Mouse (Mus musculus): ENCODE measurements around the gene Lingo1. TPM values are rescaled to one million over a fixed set of nuclear protein-coding genes. Genes with fewer than 3 reads are reported as not detected.

The Lingo1 gene
- polyA plus RNA-seq, 1 experiment, result 0.37 TPM

GRCm38 (mm10) chr9:56581016-56581415, 215.3 kb downstream of the Lingo1 start:
- H3K36me3 ChIP-seq (ENCODE audit: control insufficient read depth, insufficient read depth), result no peaks in the 10 kb centered on the region
- H3K4me3 ChIP-seq (ENCODE audit: insufficient read depth, poor library complexity, severe bottlenecking), result no peak overlapping the region
- TF ChIP-seq USF1 (IDR thresholded peaks at IDR 0.05; ENCODE audit: low read depth) (no peak), MAX (IDR thresholded peaks at IDR 0.05) (no peak), FOSL1 (IDR thresholded peaks at IDR 0.05; ENCODE audit: insufficient read depth, low read length, poor library complexity, severe bottlenecking) (no peak), CTCF (IDR thresholded peaks at IDR 0.05; ENCODE audit: control insufficient read depth, insufficient read depth, insufficient read length) (no peak), CEBPB (IDR thresholded peaks at IDR 0.05; ENCODE audit: low read depth) (no peak), MYOD1 (IDR thresholded peaks at IDR 0.05; ENCODE audit: control insufficient read depth, insufficient read length, low read depth) (no peak), MYOG (IDR thresholded peaks at IDR 0.05; ENCODE audit: control insufficient read depth, extremely low read depth, insufficient read length) (no peak)
- peaks cover 40% of the 10 kb centered on the region for H3K27me3 ChIP-seq (ENCODE audit: control insufficient read depth, insufficient read depth, insufficient read length)
- H3K79me3 ChIP-seq (ENCODE audit: low read depth), result no peaks in the 10 kb centered on the region
- no peak overlapping the region for H3ac ChIP-seq (ENCODE audit: control insufficient read depth, insufficient read length, low read depth)
- H3K79me2 ChIP-seq (ENCODE audit: control insufficient read depth, insufficient read depth), result no peaks in the 10 kb centered on the region

GRCm38 (mm10) chr9:56580101-56580500, 216.2 kb downstream of the Lingo1 start:
- no peaks in the 10 kb centered on the region for H3K36me3 ChIP-seq (ENCODE audit: control insufficient read depth, insufficient read depth)
- H3K4me3 ChIP-seq (ENCODE audit: insufficient read depth, poor library complexity, severe bottlenecking), result no peak overlapping the region
- TF ChIP-seq USF1 (IDR thresholded peaks at IDR 0.05; ENCODE audit: low read depth), result no peak
- TF ChIP-seq MAX (IDR thresholded peaks at IDR 0.05), result no peak
- TF ChIP-seq CTCF (IDR thresholded peaks at IDR 0.05; ENCODE audit: control insufficient read depth, insufficient read depth, insufficient read length), result no peak
- TF ChIP-seq MYOG (IDR thresholded peaks at IDR 0.05; ENCODE audit: control insufficient read depth, extremely low read depth, insufficient read length), result no peak
- no peak for TF ChIP-seq MYOD1 (IDR thresholded peaks at IDR 0.05; ENCODE audit: control insufficient read depth, insufficient read length, low read depth)
- no peak for TF ChIP-seq FOSL1 (IDR thresholded peaks at IDR 0.05; ENCODE audit: insufficient read depth, low read length, poor library complexity, severe bottlenecking)
- TF ChIP-seq CEBPB (IDR thresholded peaks at IDR 0.05; ENCODE audit: low read depth), result no peak
- H3K79me2 ChIP-seq (ENCODE audit: control insufficient read depth, insufficient read depth), result no peaks in the 10 kb centered on the region
- peaks cover 38% of the 10 kb centered on the region for H3K27me3 ChIP-seq (ENCODE audit: control insufficient read depth, insufficient read depth, insufficient read length)
- no peaks in the 10 kb centered on the region for H3K79me3 ChIP-seq (ENCODE audit: low read depth)
- H3ac ChIP-seq (ENCODE audit: control insufficient read depth, insufficient read length, low read depth), result no peak overlapping the region

GRCm38 (mm10) chr9:56577405-56577804, 218.9 kb downstream of the Lingo1 start:
- H3K79me3 ChIP-seq (ENCODE audit: low read depth), result no peaks in the 10 kb centered on the region
- H3K27me3 ChIP-seq (ENCODE audit: control insufficient read depth, insufficient read depth, insufficient read length), result peaks cover 45% of the 10 kb centered on the region
- H3K36me3 ChIP-seq (ENCODE audit: control insufficient read depth, insufficient read depth), result no peaks in the 10 kb centered on the region
- H3ac ChIP-seq (ENCODE audit: control insufficient read depth, insufficient read length, low read depth), result no peak overlapping the region
- TF ChIP-seq CTCF (IDR thresholded peaks at IDR 0.05; ENCODE audit: control insufficient read depth, insufficient read depth, insufficient read length) (no peak), FOSL1 (IDR thresholded peaks at IDR 0.05; ENCODE audit: insufficient read depth, low read length, poor library complexity, severe bottlenecking) (no peak), MYOD1 (IDR thresholded peaks at IDR 0.05; ENCODE audit: control insufficient read depth, insufficient read length, low read depth) (no peak), CEBPB (IDR thresholded peaks at IDR 0.05; ENCODE audit: low read depth) (no peak), MYOG (IDR thresholded peaks at IDR 0.05; ENCODE audit: control insufficient read depth, extremely low read depth, insufficient read length) (no peak)
- no peak overlapping the region for H3K4me3 ChIP-seq (ENCODE audit: insufficient read depth, poor library complexity, severe bottlenecking)
- no peaks in the 10 kb centered on the region for H3K79me2 ChIP-seq (ENCODE audit: control insufficient read depth, insufficient read depth)

- H3K27me3 ChIP-seq (ENCODE audit: control insufficient read depth, insufficient read depth, insufficient read length), result peaks cover 30% of the 10 kb centered on the region
- H3K36me3 ChIP-seq (ENCODE audit: control insufficient read depth, insufficient read depth), result no peaks in the 10 kb centered on the region
- no peak overlapping the region for H3ac ChIP-seq (ENCODE audit: control insufficient read depth, insufficient read length, low read depth)
- H3K4me3 ChIP-seq (ENCODE audit: insufficient read depth, poor library complexity, severe bottlenecking), result no peak overlapping the region
- TF ChIP-seq MYOG (IDR thresholded peaks at IDR 0.05; ENCODE audit: control insufficient read depth, extremely low read depth, insufficient read length) (no peak), MAX (IDR thresholded peaks at IDR 0.05) (no peak), MYOD1 (IDR thresholded peaks at IDR 0.05; ENCODE audit: control insufficient read depth, insufficient read length, low read depth) (no peak), FOSL1 (IDR thresholded peaks at IDR 0.05; ENCODE audit: insufficient read depth, low read length, poor library complexity, severe bottlenecking) (no peak), CEBPB (IDR thresholded peaks at IDR 0.05; ENCODE audit: low read depth) (no peak), USF1 (IDR thresholded peaks at IDR 0.05; ENCODE audit: low read depth) (no peak), CTCF (IDR thresholded peaks at IDR 0.05; ENCODE audit: control insufficient read depth, insufficient read depth, insufficient read length) (no peak)
- H3K79me3 ChIP-seq (ENCODE audit: low read depth), result no peaks in the 10 kb centered on the region
- no peaks in the 10 kb centered on the region for H3K79me2 ChIP-seq (ENCODE audit: control insufficient read depth, insufficient read depth)
Observed at GRCm38 (mm10) chr9:56572534-56573479, 223.5 kb downstream of the Lingo1 start.

Other genes starting within 250 kb of the Lingo1 start
- gene Odf3l1, start 68.2 kb upstream of the Lingo1 start, polyA plus RNA-seq (2012; fragmentation: generic; extraction: Trizol), result 0.04 TPM
- 42.8 TPM for gene Cspg4, start 68.6 kb upstream of the Lingo1 start, polyA plus RNA-seq (2012; fragmentation: generic; extraction: Trizol)
- 5.7 TPM for gene Snx33, start 131.9 kb upstream of the Lingo1 start, polyA plus RNA-seq (2012; fragmentation: generic; extraction: Trizol)
- gene Imp3, start 141.0 kb upstream of the Lingo1 start, polyA plus RNA-seq (2012; fragmentation: generic; extraction: Trizol), result 122 TPM
- 7.7 TPM for gene Snupn, start 154.4 kb upstream of the Lingo1 start, polyA plus RNA-seq (2012; fragmentation: generic; extraction: Trizol)
- gene Ptpn9, start 198.5 kb upstream of the Lingo1 start, polyA plus RNA-seq (2012; fragmentation: generic; extraction: Trizol), result 22.2 TPM

Data from C2C12 (cell line).